Mouse (Mus musculus): ENCODE data around the gene Ate1.

DNA sequence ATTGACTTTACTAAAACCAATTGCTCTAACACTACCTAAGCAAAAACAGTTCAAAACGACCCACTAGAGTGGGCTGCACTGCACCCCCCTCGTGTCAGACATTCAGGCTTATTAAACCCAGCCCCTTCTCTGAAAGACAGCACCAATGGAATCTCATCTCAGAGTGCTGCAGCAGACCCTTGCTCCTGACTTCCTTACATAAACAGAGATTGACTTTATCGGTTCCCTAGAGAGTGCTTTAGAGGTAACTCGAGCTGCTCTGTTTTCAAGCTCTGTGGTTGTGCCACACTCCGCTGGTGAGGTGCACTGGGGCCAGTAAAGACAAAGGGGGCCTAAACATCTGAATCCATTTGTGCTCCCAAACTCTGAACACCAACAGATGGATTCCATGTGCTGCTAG is 93.6 kb downstream of the Ate1 start:
- TF ChIP-seq POLR2A (IDR thresholded peaks at IDR 0.05; ENCODE audit: control insufficient read depth, extremely low read depth, insufficient read depth, low read length, poor library complexity) (no peak), CTCF (IDR thresholded peaks at IDR 0.05; ENCODE audit: borderline replicate concordance, control insufficient read depth, extremely low read depth, insufficient read depth, low read length, poor library complexity) (no peak)

Measured in thymus, adult 2 months (tissue).